Mouse (Mus musculus): Measurements from ENCODE around the gene Lamb1. TPM values are rescaled to one million over a fixed set of nuclear protein-coding genes. Genes with fewer than 3 reads are reported as not detected.

The Lamb1 gene
- total RNA-seq, 2 experiments from 2014 or later: 22.2 to 24.5 TPM

DNA sequence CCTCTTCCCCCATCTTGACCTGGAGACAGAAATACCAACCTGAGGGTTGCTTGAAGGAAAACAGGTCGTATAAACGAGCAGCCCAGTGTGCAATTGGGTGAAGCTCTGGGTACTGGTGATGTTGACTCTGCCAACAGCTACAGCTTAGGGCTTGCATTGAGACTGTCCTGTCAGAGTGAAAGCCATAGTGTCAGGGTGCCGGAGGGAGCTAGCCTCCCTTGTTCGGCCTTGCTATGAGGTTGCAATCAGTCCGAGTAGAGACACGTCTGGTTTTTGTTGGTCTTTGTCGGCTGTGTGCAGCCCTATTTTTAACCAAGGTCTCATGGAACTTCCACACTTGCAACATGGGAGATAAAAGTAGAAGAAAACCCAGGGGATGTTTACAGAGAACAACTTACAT is 15.3 kb downstream of the Lamb1 start:
- intact Hi-C loops (cut with DNase I): no loop called here
- DNase-seq: no peak

DNA sequence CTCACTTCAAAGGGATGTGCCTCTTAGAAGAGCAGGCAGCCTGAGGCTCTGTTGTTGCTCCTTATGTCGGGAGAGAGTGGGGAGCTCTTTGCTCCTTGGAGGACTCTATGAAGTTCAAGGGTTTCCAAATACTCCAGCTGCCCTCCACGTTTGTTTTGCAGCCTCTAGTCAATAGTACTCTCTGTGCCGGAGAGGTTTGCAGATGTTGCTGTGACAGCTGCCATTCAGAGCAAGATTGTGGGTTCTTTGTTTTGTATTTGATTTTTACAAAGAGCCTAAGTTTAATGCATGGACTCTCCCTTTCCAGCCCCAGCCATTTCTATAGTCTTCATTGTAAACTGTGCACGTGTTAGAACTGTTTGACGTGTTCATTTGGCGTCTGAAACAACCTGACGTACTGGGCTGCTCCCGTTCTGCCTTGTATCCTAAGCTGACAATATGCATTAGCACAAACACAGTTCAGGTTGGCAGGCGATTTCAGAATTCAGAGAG is 16.1 kb downstream of the Lamb1 start:
- no peak for DNase-seq
- intact Hi-C loops (cut with DNase I): no loop called here

DNA sequence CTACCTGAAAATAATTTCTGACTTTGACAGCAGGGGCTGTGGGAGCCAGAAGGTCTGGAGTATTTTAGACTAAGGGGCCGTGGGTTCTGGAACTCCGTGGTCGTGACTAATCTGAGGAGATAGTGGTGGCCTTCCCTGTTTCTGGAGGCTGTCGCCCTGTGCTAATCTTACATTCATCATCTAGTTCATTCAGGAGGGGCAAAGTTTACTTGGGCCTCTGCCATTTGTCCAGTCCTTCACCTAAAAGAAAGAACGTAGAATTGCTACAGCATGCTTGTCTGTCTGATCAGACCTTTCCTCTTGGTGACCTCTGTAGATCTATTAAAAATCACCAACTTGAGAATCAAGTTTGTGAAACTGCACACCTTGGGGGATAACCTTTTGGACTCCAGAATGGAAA is 17.2 kb downstream of the Lamb1 start:
- intact Hi-C loops (cut with DNase I): no loop called here
- no peak for DNase-seq

DNA sequence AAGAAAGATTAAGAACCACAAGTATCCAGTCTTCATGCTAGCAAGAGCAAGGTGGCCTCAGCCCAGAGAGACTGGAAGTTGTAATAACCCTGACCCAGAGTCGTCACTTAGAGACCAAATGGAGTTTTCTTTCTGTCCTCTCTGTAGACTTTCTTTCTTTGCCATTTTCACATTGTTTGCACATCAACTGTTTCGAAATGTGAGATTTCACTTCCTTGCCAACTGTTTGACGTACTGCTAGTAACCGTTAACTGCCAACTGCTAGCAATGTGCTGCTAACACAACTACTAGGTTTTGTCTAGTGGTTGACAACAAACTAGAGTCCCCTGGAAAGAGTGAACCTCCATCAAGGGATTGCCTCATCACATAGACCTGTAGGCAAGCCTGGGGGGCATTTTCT is 18.1 kb downstream of the Lamb1 start:
- DNase-seq: no peak
- intact Hi-C loops (cut with DNase I): no loop called here

DNA sequence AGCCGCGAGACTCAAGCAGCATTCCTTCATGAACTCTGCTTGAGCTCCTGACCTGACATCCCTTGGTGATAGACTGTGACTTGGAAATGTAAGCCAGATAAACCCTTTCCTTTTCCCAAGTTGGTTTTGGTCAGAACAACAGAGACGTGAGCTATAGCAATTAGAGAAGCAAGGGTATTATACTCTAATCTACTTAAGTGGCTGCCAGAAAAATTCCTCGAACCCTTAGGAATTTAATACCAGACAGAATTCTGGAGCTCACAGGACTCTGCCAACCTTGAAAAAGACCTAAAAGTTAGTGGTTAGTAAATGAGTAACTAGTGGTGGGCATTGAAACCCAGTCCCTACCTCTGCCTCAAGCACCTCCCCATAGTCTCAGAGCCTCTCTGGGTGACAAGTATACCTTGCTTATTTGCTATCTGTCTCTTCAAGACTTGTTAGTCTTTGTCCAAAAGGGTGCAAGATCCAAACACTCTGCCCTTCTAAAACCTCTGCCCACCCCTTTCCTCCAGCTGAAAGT is 18.6 kb downstream of the Lamb1 start:
- intact Hi-C loops (cut with DNase I): no loop called here
- DNase-seq: no peak

DNA sequence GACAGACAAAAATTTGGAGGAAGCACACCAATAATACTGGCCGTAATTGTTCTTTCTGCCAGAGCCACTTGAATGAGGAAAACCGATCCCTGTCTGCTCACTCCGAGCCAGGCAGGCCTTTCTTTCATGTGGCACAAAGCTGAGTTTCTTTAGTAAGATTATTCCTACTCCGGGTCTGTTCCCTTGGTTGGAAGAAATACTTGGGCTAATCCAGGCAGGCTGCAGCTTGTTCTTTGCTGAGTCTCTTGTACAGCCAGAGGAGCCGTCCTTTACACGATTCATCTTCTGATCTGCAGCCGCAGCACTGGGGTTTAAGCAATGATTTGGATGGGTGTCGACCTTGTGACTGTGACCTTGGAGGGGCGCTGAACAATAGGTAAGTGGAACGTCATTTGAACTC is 24.0 kb downstream of the Lamb1 start:
- DNase-seq: no peak
- intact Hi-C loops (cut with DNase I): no loop called here

DNA sequence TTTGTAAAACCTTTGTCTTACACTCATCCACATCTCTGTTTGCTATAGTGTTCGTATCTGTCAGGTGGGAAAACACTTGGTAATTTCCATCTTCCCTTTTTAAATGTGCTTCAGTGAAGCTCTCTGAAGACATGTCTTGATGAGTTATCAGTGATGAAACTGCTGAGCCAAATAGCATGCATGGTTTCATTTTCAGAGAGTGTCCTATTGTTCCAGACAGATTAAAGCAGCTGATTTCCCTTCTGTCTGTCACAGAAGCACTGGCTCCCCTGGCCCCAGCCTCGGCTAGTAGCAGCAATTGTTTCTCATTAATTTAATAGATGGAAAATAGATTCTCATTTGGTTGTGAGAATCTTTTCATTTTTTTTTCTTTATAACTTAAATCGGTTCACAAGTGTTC is 25.9 kb downstream of the Lamb1 start:
- no peak for DNase-seq
- intact Hi-C loops (cut with DNase I): no loop called here

DNA sequence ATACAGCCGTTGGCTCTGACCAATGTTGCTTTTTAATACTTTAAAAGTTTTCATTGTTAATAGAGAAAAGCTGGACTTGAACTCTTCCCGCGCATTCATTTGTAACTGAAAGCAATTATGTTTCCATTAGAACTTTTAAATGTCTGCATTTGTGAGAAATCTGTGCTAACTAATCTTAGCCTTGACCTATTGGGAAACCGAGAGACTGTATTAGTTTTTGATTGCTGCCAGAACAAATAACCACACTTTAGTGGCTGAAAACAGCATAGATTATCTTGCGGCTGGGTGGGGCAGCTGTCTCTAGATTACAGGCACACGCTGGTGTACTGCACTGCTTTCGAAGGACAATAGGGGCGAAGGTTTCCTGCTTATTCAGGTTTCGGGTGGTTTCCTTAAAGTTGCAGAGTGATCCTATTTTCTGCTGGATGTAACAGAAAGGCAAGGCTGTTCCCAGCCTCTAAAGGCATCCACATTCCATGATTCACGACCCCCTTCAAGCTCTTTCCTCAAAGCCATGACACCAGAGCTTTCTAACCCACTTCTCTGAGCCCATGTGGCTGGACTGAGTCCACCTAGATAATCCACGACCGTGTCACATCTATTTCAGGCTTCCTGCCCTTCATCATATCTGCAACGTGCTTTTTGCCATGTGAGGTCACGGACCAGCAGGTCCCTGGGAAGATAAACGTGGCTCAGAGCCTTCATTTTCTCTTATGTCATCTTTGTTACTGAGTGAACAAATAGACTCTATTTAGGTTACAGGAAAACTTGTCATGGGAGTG is 28.5 kb downstream of the Lamb1 start:
- intact Hi-C loops (cut with DNase I): no loop called here
- no peak for DNase-seq

DNA sequence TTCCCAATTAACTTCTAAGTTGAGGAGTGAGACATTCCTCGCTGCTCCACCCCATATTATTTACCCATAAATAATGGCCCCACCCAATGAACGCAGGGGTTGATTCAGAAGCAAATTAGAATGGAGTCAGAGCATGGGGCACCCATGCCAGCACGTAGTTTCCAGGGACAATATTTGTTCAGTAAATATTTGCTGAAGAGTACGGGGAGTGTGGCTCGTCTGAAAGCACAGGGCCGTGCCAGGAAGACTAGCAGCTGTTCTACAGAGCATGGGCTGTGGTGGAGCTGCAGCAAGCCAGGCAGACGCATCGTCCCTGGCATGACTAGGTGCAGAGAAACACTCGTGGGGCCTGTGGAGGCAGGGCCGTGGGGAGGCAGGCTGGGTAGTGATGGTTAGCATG is 29.5 kb downstream of the Lamb1 start:
- intact Hi-C loops (cut with DNase I): no loop called here
- DNase-seq: no peak

DNA sequence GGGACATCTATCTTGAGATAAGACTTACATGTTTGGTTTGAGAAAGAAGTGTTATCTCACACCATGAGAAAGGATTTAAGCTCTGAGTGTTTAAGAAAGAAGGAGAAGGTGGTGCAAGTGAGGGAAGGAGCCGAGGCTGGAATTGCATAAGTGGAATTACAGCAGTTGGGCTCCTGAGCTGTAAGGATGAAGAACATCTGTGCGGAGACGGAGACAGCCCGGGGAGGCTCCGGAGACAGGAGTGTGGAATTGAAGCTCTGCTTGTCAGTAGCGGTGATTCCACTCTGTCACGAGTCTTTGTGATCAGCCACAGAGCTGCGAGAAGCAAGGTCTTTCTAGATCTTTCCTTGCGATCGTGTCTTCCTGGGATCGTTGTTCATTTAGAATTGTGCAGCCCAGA is 30.0 kb downstream of the Lamb1 start:
- no peak for DNase-seq
- intact Hi-C loops (cut with DNase I): no loop called here

DNA sequence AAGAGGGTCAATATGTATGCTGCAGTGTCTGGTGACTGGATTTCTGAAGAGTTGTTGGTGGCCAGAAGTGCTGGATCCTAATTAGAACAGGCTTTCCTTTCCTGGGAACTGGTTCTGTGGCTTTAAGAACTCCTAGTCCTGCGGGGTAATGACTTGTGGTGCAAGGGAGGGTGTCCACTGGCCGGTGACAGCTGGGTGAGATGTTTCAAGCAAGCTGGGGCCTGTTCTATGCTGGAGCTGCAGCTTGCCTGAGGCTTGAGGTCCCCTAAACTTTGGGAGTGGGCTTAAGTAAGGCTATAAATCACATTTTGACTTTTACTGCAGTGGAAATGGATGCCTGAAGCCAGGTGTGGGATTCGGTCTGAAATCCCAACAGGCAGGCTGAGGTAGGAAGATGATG is 30.5 kb downstream of the Lamb1 start:
- DNase-seq: no peak
- intact Hi-C loops (cut with DNase I): no loop called here

DNA sequence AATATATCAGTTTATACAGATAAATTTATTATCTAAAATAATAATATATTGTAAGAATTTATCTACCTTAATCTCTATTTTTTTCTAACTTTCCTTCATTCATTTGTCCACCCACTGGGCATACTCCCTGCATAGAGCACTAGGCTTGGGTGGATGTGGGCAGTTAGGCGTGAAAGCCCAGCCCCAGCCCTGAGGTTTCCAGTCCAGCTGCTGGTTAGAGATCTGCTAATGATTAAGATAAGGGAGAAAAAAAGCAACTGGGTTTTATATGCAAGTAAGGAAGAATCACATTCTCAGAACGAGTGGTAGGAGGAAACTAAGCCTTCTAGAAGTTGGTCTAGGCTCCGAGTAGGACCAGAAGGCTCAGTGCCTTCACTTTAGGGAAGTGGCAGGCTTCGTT is 31.1 kb downstream of the Lamb1 start:
- intact Hi-C loops (cut with DNase I): no loop called here

DNA sequence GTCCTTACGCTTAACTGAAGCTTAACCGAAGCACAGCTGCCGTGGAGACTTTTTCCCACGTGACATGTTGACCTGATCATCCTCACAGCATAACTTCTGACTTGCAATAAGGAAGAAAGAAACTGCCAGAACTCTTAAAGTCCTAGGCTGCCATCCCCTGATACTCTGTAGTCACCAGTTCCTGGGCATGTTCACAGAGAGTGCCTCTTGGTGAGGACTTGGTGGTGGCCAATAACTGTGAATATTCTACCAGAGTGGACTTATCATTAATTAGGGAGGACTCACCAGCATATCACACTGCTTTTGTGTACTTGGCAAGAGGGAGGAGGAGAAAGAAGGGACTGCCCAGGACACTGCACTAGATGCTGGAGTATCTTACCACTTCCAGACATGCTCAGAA is 33.1 kb downstream of the Lamb1 start:
- no peak for DNase-seq

More for the DNA sequence above, 31.1 kb downstream of the Lamb1 start:
- no peak for DNase-seq

DNA sequence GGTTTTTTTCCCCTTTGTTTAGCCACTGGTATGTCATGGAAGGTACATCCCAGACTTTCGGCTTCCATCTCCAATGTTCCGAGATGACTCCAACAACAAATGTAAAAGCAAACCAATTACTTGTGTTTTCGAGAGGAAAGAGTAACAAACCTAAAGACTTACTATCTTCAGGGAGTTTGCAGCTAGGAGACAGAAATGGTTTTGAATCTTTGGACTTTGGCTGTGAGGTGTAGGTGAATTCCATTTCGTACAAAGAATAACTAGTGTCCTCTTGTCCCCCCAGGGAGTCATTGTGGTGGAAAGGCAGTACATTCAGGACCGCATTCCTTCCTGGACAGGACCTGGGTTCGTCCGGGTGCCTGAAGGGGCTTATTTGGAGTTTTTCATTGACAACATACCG is 33.5 kb downstream of the Lamb1 start:
- DNase-seq: no peak
- intact Hi-C loops (cut with DNase I): no loop called here

More for the DNA sequence above, 33.1 kb downstream of the Lamb1 start:
- intact Hi-C loops (cut with DNase I): no loop called here

DNA sequence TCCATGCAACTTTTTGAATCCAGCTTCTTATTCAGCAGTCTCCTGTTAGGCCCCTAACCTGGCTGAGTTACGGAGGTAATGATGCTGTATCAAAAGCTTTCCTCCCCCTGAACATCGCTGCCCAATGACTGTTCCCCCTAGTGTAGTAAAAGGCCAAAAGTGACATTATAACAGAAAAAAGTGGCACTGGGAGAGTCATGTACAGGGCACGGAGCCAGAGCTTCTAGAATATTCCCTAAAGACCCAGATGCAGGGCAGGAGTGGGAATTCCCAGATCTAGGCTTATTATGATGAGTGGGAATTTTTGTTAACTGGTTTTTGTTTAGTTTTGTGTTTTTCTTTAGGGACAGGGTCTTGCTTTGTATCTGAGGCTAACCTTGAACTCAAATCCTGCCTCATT is 34.1 kb downstream of the Lamb1 start:
- intact Hi-C loops (cut with DNase I): no loop called here
- no peak for DNase-seq

DNA sequence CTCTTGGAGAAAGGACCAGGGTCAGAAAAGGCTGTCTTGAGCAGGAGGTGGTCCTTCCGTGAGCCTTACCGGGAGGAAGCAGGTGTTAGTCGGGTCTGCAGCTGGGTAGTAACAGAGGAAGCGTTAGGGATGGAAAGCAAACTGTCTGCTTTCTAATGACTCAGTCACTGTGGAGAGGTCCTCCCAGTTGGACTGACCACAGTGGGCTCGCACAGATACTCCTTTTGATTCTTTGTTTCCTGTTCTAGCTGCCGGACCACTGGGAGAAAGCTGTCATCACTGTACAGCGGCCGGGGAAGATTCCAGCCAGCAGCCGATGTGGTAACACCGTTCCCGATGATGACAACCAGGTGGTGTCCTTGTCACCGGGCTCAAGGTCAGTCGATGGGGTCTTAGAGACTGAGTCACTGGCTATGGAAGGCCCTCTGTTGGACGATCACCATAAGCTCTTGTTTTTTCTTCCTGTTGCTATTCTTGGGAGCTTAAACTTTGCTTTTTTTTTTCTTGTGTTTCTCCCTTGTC is 34.7 kb downstream of the Lamb1 start:
- DNase-seq: no peak
- intact Hi-C loops (cut with DNase I): no loop called here

DNA sequence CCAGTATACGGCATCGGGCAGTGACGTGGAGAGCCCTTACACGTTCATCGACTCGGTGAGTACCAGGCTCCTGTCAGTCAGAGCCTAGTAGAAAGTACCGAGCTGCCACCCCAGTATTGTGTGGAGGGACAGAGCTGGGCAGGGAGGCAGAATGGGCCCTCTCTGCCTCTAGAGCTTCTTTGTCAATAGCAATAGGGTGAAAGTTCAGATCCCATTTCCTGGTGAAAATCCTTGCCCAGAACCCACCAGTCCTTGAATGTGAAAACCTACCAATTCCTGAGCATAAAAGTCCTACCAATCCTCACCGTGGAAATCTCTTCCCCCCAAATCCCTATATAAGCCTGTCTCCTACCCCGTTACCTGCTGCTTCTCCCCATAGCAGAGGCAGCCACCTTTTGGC is 35.2 kb downstream of the Lamb1 start:
- intact Hi-C loops (cut with DNase I): no loop called here
- DNase-seq: no peak

DNA sequence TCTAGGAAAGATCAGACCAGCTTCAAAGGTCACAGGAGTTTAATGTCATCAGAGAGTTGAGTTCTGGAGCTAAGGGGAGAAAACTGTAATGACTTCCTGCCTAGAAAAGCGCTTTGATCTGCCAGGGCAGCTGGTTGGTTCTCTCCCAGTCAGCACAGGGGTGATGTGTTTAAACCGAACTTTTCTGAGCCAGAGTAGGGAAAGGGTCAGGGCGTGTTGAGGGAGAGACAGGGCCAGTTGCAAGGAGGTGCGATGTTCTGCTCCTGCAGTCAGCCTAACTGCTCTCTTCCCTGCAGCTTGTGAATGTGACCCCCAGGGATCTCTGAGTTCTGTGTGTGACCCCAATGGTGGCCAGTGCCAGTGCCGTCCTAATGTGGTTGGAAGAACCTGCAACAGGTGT is 37.2 kb downstream of the Lamb1 start:
- intact Hi-C loops (cut with DNase I): no loop called here
- no peak for DNase-seq

DNA sequence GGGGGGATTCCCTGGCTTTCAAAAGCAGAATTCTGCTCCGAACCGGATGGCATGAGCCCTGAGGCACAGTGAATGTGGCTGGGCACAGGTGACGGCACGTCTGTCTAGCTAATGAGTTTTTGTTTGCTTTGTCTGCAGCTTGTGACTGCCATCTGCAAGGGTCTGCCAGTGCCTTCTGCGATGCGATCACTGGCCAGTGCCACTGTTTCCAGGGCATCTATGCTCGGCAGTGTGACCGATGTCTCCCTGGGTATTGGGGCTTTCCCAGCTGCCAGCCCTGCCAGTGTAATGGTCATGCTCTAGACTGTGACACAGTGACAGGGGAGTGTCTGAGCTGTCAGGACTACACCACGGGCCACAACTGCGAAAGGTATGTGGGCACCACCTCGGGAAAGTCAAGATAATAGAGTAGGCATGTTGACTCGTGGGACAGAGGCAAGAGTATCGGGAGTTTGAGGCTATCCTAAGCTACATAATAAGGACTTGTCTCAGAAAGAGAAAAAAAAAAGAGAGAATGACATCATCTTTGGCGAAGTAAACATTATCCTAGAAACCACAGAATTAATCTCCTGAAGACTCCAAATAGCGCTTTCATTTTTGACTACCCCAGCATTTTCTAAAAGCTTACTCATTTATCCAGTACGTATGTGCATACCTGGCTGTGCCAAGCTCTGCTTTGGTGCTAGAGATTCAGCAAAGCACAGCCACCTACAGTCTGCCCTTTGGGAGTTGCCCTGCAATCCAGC is 37.9 kb downstream of the Lamb1 start:
- intact Hi-C loops (cut with DNase I): no loop called here

DNA sequence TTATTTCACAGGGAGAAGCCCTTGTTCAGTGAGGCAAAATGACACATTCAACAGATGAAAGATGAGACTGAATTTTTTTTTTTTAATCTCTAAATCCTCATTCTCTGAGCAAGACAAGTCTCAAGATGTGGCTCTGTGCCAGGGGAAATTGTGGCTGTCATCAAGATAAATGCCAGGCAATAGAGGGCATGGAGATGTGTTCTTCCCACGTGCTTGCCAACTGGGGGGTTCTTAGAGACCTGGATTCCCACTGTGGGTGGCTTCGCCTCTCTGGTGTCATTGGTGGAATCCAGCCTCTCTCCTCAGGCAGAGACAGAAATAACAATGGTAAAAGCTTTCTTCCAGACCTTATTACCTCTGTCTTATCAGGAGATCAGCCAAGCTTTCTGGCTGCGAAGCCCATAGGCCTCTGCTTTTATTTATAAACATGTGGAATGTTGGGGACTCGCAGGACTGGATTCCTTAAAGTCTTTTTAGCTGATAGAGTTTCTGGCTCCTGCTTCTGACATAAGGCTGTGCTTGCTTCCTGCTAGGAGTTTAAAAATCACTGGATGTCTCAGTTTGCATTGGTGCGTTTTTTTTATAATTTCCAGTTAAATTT is 41.1 kb downstream of the Lamb1 start:
- intact Hi-C loops (cut with DNase I): no loop called here
- no peak for DNase-seq

More for the DNA sequence above, 37.9 kb downstream of the Lamb1 start:
- DNase-seq: no peak

DNA sequence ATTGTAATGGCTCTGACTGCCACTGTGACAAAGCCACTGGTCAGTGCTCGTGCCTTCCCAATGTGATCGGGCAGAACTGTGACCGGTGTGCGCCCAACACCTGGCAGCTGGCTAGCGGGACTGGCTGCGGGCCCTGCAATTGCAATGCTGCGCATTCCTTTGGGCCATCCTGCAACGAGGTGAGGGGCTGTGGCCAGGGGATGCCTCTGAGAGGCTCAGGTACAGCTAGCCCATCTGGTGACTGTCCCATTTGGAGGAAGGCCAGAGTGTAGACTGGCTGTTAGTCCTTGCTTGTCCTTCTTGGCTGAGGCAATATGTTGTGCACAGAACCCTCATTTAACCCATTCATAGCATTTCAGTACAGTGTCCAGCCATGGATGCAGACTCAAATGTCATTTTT is 42.0 kb downstream of the Lamb1 start:
- no peak for DNase-seq
- intact Hi-C loops (cut with DNase I): no loop called here
